Mouse (Mus musculus): ENCODE measurements at regions not wholly inside any gene's neighbourhood (a gene's known extent, or its start where the extent isn't known, plus 50 kb on each side); places are given as distances from the start of the nearest gene placed in this dataset.
A peak's percentile ranks its signal among the peaks of the same experiment; 100 is the strongest.

GRCm38 (mm10) chr1:151045334-151045733 is 52.1 kb upstream of the Hmcn1 start:
- DNase-seq (ENCODE audit: extremely low spot score in 1 of 2, low spot score in 1 of 2) = no peak

- no peak for DNase-seq (ENCODE audit: extremely low spot score in 1 of 2, low spot score in 1 of 2)
Observed at GRCm38 (mm10) chr1:151046626-151047025, 53.4 kb upstream of the Hmcn1 start.

GRCm38 (mm10) chr1:151049726-151050506 is 56.7 kb upstream of the Hmcn1 start:
- no peak for DNase-seq (ENCODE audit: extremely low spot score in 1 of 2, low spot score in 1 of 2)

GRCm38 (mm10) chr1:151050507-151050816 is 57.2 kb upstream of the Hmcn1 start:
- no peak for DNase-seq (ENCODE audit: extremely low spot score in 1 of 2, low spot score in 1 of 2)

- no peak for DNase-seq (ENCODE audit: extremely low spot score in 1 of 2, low spot score in 1 of 2)
Observed at GRCm38 (mm10) chr1:151053268-151053667, 60.0 kb upstream of the Hmcn1 start.

- no peak for DNase-seq (ENCODE audit: extremely low spot score in 1 of 2, low spot score in 1 of 2)
Observed at GRCm38 (mm10) chr1:151055396-151055795, 62.2 kb upstream of the Hmcn1 start.

GRCm38 (mm10) chr1:151059546-151060136 is 66.4 kb upstream of the Hmcn1 start:
- DNase-seq (ENCODE audit: extremely low spot score in 1 of 2, low spot score in 1 of 2) = no peak

- DNase-seq (ENCODE audit: extremely low spot score in 1 of 2, low spot score in 1 of 2) = no peak
Observed at GRCm38 (mm10) chr1:151065090-151065567, 71.9 kb upstream of the Hmcn1 start.

GRCm38 (mm10) chr1:151066379-151067128 is 73.3 kb upstream of the Hmcn1 start:
- DNase-seq (ENCODE audit: extremely low spot score in 1 of 2, low spot score in 1 of 2) = no peak

- no peak for DNase-seq (ENCODE audit: extremely low spot score in 1 of 2, low spot score in 1 of 2)
Observed at GRCm38 (mm10) chr1:151074508-151075314, 81.5 kb upstream of the Hmcn1 start.

GRCm38 (mm10) chr1:151075541-151075940 is 82.3 kb upstream of the Hmcn1 start:
- no peak for DNase-seq (ENCODE audit: extremely low spot score in 1 of 2, low spot score in 1 of 2)

- DNase-seq (ENCODE audit: extremely low spot score in 1 of 2, low spot score in 1 of 2) = peak; percentile 67 to 93
Observed at GRCm38 (mm10) chr1:151078909-151079522, 85.8 kb upstream of the Hmcn1 start.

- DNase-seq (ENCODE audit: extremely low spot score in 1 of 2, low spot score in 1 of 2) = no peak
Observed at GRCm38 (mm10) chr1:151079614-151080360, 86.6 kb upstream of the Hmcn1 start.

GRCm38 (mm10) chr1:151080510-151080980 is 87.3 kb upstream of the Hmcn1 start:
- DNase-seq (ENCODE audit: extremely low spot score in 1 of 2, low spot score in 1 of 2) = no peak

GRCm38 (mm10) chr1:151082510-151083033 is 89.3 kb upstream of the Hmcn1 start:
- peak; percentile 20 to 47 for DNase-seq (ENCODE audit: extremely low spot score in 1 of 2, low spot score in 1 of 2)

- DNase-seq (ENCODE audit: extremely low spot score in 1 of 2, low spot score in 1 of 2) = no peak
Observed at GRCm38 (mm10) chr1:151083806-151084205, 90.6 kb upstream of the Hmcn1 start.

- no peak for DNase-seq (ENCODE audit: extremely low spot score in 1 of 2, low spot score in 1 of 2)
Observed at GRCm38 (mm10) chr1:151086111-151086859, 93.0 kb upstream of the Hmcn1 start.

- no peak for DNase-seq (ENCODE audit: extremely low spot score in 1 of 2, low spot score in 1 of 2)
Observed at GRCm38 (mm10) chr1:151087151-151087660, 94.0 kb upstream of the Hmcn1 start.

Measured in frontal cortex, adult 2 months (tissue).